In genomic region chr5:136636476-136636875, GRCm38 (mm10) we compare ENCODE assay signal across 36 mouse cellular contexts. TPM values are rescaled to one million over a fixed set of nuclear protein-coding genes. Genes with fewer than 3 reads are reported as not detected.
"Had no signal": no experiment of that assay in that cellular context is flagged by ENCODE, and none has a peak within 500 bp of the region (broad histone marks: within the 10 kb centered on the region; RNA-seq: fewer than 3 reads in every experiment).

No protein-coding gene starts in this region.

- H3K9ac ChIP-seq: heart, embryonic 13.5 days; heart, embryonic 15.5 days; hindbrain, embryonic 13.5 days; hindbrain, embryonic 15.5 days; kidney, embryonic 15.5 days; limb, embryonic 13.5 days; limb, embryonic 15.5 days; liver, embryonic 12.5 days had no signal

- ATAC-seq: hindbrain, postnatal 0 days; intestine, embryonic 16.5 days; liver, embryonic 12.5 days had no signal

- H3K4me1 ChIP-seq: heart, embryonic 13.5 days; heart, embryonic 15.5 days; hindbrain, embryonic 15.5 days; kidney, embryonic 15.5 days; limb, embryonic 13.5 days; limb, embryonic 15.5 days; liver, embryonic 12.5 days had no signal

- H3K4me2 ChIP-seq: heart, embryonic 11.5 days; heart, embryonic 13.5 days; heart, embryonic 15.5 days; hindbrain, embryonic 13.5 days; hindbrain, embryonic 15.5 days; kidney, embryonic 15.5 days; limb, embryonic 13.5 days; limb, embryonic 15.5 days; liver, embryonic 12.5 days had no signal

- DNase-seq: gastrocnemius, postnatal 14 days; gastrocnemius, postnatal 36 days; heart, adult 11 months; heart, adult 2 months; heart, postnatal 14 days; heart, postnatal 36 days; kidney, adult 11 months; kidney, adult 2 months; kidney, adult 9 months; kidney, postnatal 14 days; kidney, postnatal 36 days had no signal

- H3K9me3 ChIP-seq: heart, embryonic 13.5 days; heart, embryonic 15.5 days; hindbrain, embryonic 13.5 days; hindbrain, embryonic 15.5 days; kidney, embryonic 15.5 days; limb, embryonic 13.5 days; limb, embryonic 15.5 days; liver, embryonic 12.5 days had no signal

- H3K36me3 ChIP-seq: heart, embryonic 13.5 days; heart, embryonic 15.5 days; hindbrain, embryonic 13.5 days; hindbrain, embryonic 15.5 days; kidney, embryonic 15.5 days; limb, embryonic 13.5 days; limb, embryonic 15.5 days; liver, embryonic 12.5 days had no signal

- H3K27ac ChIP-seq: heart, adult 2 months; heart, embryonic 13.5 days; heart, embryonic 15.5 days; hindbrain, embryonic 13.5 days; hindbrain, embryonic 15.5 days; hindbrain, postnatal 0 days; kidney, embryonic 15.5 days; kidney, postnatal 0 days; left cerebral cortex, adult 2 months; limb, embryonic 13.5 days; limb, embryonic 15.5 days; liver, embryonic 12.5 days had no signal

- H3K4me3 ChIP-seq: heart, adult 2 months; heart, embryonic 13.5 days; heart, embryonic 15.5 days; hindbrain, embryonic 13.5 days; hindbrain, embryonic 15.5 days; kidney, embryonic 15.5 days; left cerebral cortex, adult 2 months; limb, embryonic 13.5 days; limb, embryonic 15.5 days; liver, embryonic 12.5 days had no signal

- H3K27me3 ChIP-seq: heart, embryonic 15.5 days; hindbrain, embryonic 13.5 days; hindbrain, embryonic 15.5 days; kidney, embryonic 15.5 days; limb, embryonic 15.5 days had no signal

RNA-seq across cellular contexts. Expression of gene Myl10, which starts 56.5 kb away (rescaled TPM):
- total RNA-seq: heart, adult 2 months; heart, postnatal 14 days; heart, postnatal 36 days; hindbrain, postnatal 0 days; layer of hippocampus, adult 18-20 months; layer of hippocampus, adult 8-10 months; layer of hippocampus, postnatal 10 days; layer of hippocampus, postnatal 25 days; left cerebral cortex, adult 2 months; left cerebral cortex, postnatal 14 days; left cerebral cortex, postnatal 36 days; liver, adult 2 months had no signal
- polyA plus RNA-seq: heart, adult 2 months; heart, embryonic 11.5 days; heart, embryonic 13.5 days; heart, postnatal 0 days; hindbrain, embryonic 11.5 days; hindbrain, embryonic 13.5 days; hindbrain, embryonic 15.5 days; hindbrain, postnatal 0 days; intestine, embryonic 14.5 days; intestine, embryonic 16.5 days; kidney, adult 2 months; kidney, embryonic 15.5 days; kidney, postnatal 0 days; large intestine, adult 2 months; limb, embryonic 11.5 days; limb, embryonic 13.5 days; liver, adult 2 months; liver, embryonic 12.5 days had no signal
